Mouse (Mus musculus) cerebral cortex, adult 2 months (tissue): ENCODE data around the gene Tmem107.

ENCODE experiments used
- whole genome bisulfite sequencing: fragments of 180-500 bp; shearing (Covaris S2); methylation state at CpG from one replicate; pipeline ENCODE4 v1.1.7; 2018; 5-methylcytosine and 5-hydroxymethylcytosine counted together

Tmem107 gene

GRCm38 (mm10) chr11:69059357-69059974 is 11.1 kb upstream of the Tmem107 start, which contains the start of gene Borcs6:
Borcs6 (plus strand) TSS chr11:69059717.
- under 1% methylated on average over 61 of the region's 64 CpGs for WGBS

- WGBS: under 1% methylated on average over 49 of the region's 49 CpGs
Observed at GRCm38 (mm10) chr11:69059975-69060411, 10.6 kb upstream of the Tmem107 start.

- WGBS: 3% methylated on average over 40 of the region's 40 CpGs
Observed at GRCm38 (mm10) chr11:69060448-69061254, 10.0 kb upstream of the Tmem107 start.

GRCm38 (mm10) chr11:69061255-69061912 is 9.2 kb upstream of the Tmem107 start:
- 22% methylated on average over 17 of the region's 17 CpGs for WGBS

- WGBS: 1% methylated on average over 17 of the region's 17 CpGs
Observed at GRCm38 (mm10) chr11:69062194-69062760, 8.3 kb upstream of the Tmem107 start.

GRCm38 (mm10) chr11:69062761-69063224 is 7.8 kb upstream of the Tmem107 start:
- under 1% methylated on average over 19 of the region's 19 CpGs for WGBS

- under 1% methylated on average over 31 of the region's 31 CpGs for WGBS
Observed at GRCm38 (mm10) chr11:69063413-69064201, 7.0 kb upstream of the Tmem107 start.

- 72% methylated on average over 9 of the region's 9 CpGs for WGBS
Observed at GRCm38 (mm10) chr11:69064259-69065133, 6.1 kb upstream of the Tmem107 start.

GRCm38 (mm10) chr11:69065394-69065925 is 5.1 kb upstream of the Tmem107 start:
- WGBS: 57% methylated on average over 3 of the region's 3 CpGs

GRCm38 (mm10) chr11:69066163-69066861 is 4.3 kb upstream of the Tmem107 start:
- WGBS: 4% methylated on average over 29 of the region's 29 CpGs

GRCm38 (mm10) chr11:69066956-69067355 is 3.6 kb upstream of the Tmem107 start:
- WGBS: 10% methylated on average over 8 of the region's 8 CpGs

GRCm38 (mm10) chr11:69067601-69068000 is 3.0 kb upstream of the Tmem107 start:
- WGBS: 50% methylated on average over 6 of the region's 6 CpGs

GRCm38 (mm10) chr11:69070093-69070492 is 513 bp upstream of the Tmem107 start:
- 1% methylated on average over 13 of the region's 13 CpGs for WGBS

- WGBS: 14% methylated on average over 9 of the region's 9 CpGs
Observed at GRCm38 (mm10) chr11:69071262-69071661, 656 bp downstream of the Tmem107 start.

- WGBS: 74% methylated on average over 11 of the region's 11 CpGs
Observed at GRCm38 (mm10) chr11:69072234-69072633, 1.6 kb downstream of the Tmem107 start.

- WGBS: 4% methylated on average over 9 of the region's 9 CpGs
Observed at GRCm38 (mm10) chr11:69072666-69073064, 2.1 kb downstream of the Tmem107 start.

- WGBS: under 1% methylated on average over 14 of the region's 14 CpGs
Observed at GRCm38 (mm10) chr11:69073065-69073888, 2.7 kb downstream of the Tmem107 start.
